20 mouse cellular contexts compared by ENCODE assay signal in genomic region chr10:52383522-52383921, GRCm38 (mm10). TPM values are rescaled to one million over a fixed set of nuclear protein-coding genes. Genes with fewer than 3 reads are reported as not detected.
"Had no signal": no experiment of that assay in that cellular context is flagged by ENCODE, and none has a peak within 500 bp of the region (broad histone marks: within the 10 kb centered on the region; RNA-seq: fewer than 3 reads in every experiment).

No protein-coding gene starts in this region.

- DNase-seq: kidney, postnatal 10 days; kidney, postnatal 4 days; left cerebral cortex, postnatal 4 days; lung, embryonic 14.5 days; lung, postnatal 4 days; midbrain, embryonic 14.5 days; thymus, postnatal 4 days had no signal

- H3K36me3 ChIP-seq: limb, embryonic 13.5 days; midbrain, embryonic 10.5 days; neural tube, embryonic 12.5 days had no signal

- H3K4me3 ChIP-seq: neural tube, embryonic 12.5 days had no signal

- H3K27me3 ChIP-seq: limb, embryonic 13.5 days; neural tube, embryonic 12.5 days had no signal

- H3K27ac ChIP-seq: limb, embryonic 13.5 days; neural tube, embryonic 12.5 days had no signal

- H3K9ac ChIP-seq: lung, embryonic 14.5 days; neural tube, embryonic 12.5 days had no signal

RNA-seq across cellular contexts. Expression of gene Nepn, which starts 5.2 kb away (rescaled TPM):
- total RNA-seq: layer of hippocampus, adult 8-10 months; layer of hippocampus, postnatal 14 days; left cerebral cortex, adult 18-20 months; left cerebral cortex, postnatal 10 days; left cerebral cortex, postnatal 4 days; megakaryocyte, adult 5-6 weeks; neutrophil, adult 5-6 weeks had no signal
- polyA plus RNA-seq: kidney, embryonic 14.5 days; lung, embryonic 14.5 days; midbrain, embryonic 10.5 days; midbrain, embryonic 14.5 days; neural tube, embryonic 12.5 days had no signal

RNA-seq across cellular contexts. Expression of gene Gm26741, which starts 25.0 kb away (rescaled TPM):
- total RNA-seq: layer of hippocampus, adult 8-10 months; layer of hippocampus, postnatal 14 days; left cerebral cortex, adult 18-20 months; left cerebral cortex, postnatal 10 days; left cerebral cortex, postnatal 4 days; megakaryocyte, adult 5-6 weeks; neutrophil, adult 5-6 weeks had no signal
- polyA plus RNA-seq: kidney, embryonic 14.5 days; limb, embryonic 13.5 days; liver, embryonic 11.5 days; liver, embryonic 16.5 days; lung, embryonic 14.5 days; midbrain, embryonic 10.5 days; midbrain, embryonic 14.5 days; neural tube, embryonic 12.5 days; stomach, postnatal 0 days had no signal
